Mouse (Mus musculus) ES-Bruce4 (cell line): ENCODE data around the gene Spata16.

ENCODE experiments used
- CTCF ChIP-seq: IDR thresholded peaks from one replicate; pipeline ENCODE4 v1.8.1; 2011; ENCODE audit warnings: low read depth, low read length
- EP300 ChIP-seq: IDR thresholded peaks from 2 replicates; pipeline ENCODE4 v1.6.1; 2011; ENCODE audit warnings: low read depth, low read length; ENCODE audit not compliant: insufficient read depth
- POLR2A ChIP-seq: IDR thresholded peaks from one replicate; pipeline ENCODE4 v1.8.1; 2011; ENCODE audit warnings: low read length; ENCODE audit not compliant: insufficient read depth

DNA sequence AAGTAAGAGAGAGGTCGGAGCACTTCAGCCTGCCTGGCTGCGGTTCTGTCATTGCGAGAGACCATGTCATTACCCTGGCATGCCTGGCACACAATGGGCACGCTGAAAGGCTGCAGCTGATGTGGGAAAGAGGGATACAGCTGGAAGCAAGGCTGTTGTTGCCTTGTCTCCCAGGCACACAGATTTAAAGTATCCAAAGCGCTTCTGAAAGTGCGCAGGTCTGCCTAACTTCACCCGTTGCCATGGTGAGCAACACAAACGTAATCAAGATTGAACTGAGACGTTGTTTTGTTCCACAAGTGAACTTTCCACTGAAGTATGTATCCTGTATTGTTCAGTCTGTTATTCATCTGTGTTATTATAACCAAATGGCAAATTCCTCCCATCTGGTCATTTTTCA, 1.8 kb downstream of the Spata16 start:
- no peak for TF ChIP-seq CTCF
- no peak for TF ChIP-seq POLR2A
- no peak for TF ChIP-seq EP300
